Mouse (Mus musculus) liver, embryonic 16.5 days (tissue): Measurements from ENCODE around the gene Ncor2. TPM values are rescaled to one million over a fixed set of nuclear protein-coding genes. Genes with fewer than 3 reads are reported as not detected.

Experiments used
- ATAC-seq: fragments of 200-750 bp; cut with Nextera tagmentation; 2 replicates; pipeline ENCODE4 v1.8.0; 2017; ENCODE audit warnings: low read depth, mild to moderate bottlenecking, moderate number of reproducible peaks, moderate library complexity
- H3K27ac ChIP-seq: fragments of 300-500 bp; sonication (generic); 2 replicates; pipeline ENCODE4 v1.5.1; 2014; ENCODE audit warnings: mild to moderate bottlenecking, low read length
- H3K27me3 ChIP-seq: fragments of 300-500 bp; sonication (generic); 2 replicates; pipeline ENCODE4 v1.6.1; 2014; ENCODE audit warnings: low read depth, low read length, mixed read lengths; ENCODE audit not compliant: control insufficient read depth, insufficient read depth
- H3K36me3 ChIP-seq: fragments of 300-500 bp; sonication (generic); 2 replicates; pipeline ENCODE4 v1.6.1; 2014; ENCODE audit warnings: mild to moderate bottlenecking; ENCODE audit not compliant: control insufficient read depth, insufficient read depth
- H3K4me1 ChIP-seq: fragments of 300-500 bp; sonication (generic); 2 replicates; pipeline ENCODE4 v1.6.1; 2014; ENCODE audit warnings: low read depth, low read length, mixed read lengths; ENCODE audit not compliant: control insufficient read depth
- H3K4me2 ChIP-seq: fragments of 300-500 bp; sonication (generic); 2 replicates; pipeline ENCODE4 v1.6.1; 2014; ENCODE audit warnings: low read depth, low read length, mixed read lengths
- H3K4me3 ChIP-seq: fragments of 300-500 bp; sonication (generic); 2 replicates; pipeline ENCODE4 v1.5.1; 2014; ENCODE audit warnings: low read depth, mild to moderate bottlenecking, low read length
- H3K9ac ChIP-seq: fragments of 300-500 bp; sonication (generic); 2 replicates; pipeline ENCODE4 v1.6.1; 2014; ENCODE audit warnings: low read depth, low read length
- H3K9me3 ChIP-seq: fragments of 300-500 bp; sonication (generic); replicated peaks from 2 replicates; pipeline ENCODE4 v1.6.1; 2016; ENCODE audit warnings: low read length; ENCODE audit not compliant: control insufficient read depth
- WGBS: fragments of 180-500 bp; shearing (Covaris S2); extraction: QIAGEN DNeasy Blood & Tissue Kit; methylation state at CpG from one replicate; pipeline ENCODE4 v1.1.7; 2014; ENCODE audit not compliant: insufficient replicate concordance; 5-methylcytosine and 5-hydroxymethylcytosine counted together
- polyA plus RNA-seq: library from polyadenylated mRNA; unstranded; fragments of >200 nt; fragmentation: Nextera tagmentation; extraction: Ambion mirVana; gene quantifications from 2 replicates; pipeline ENCODE4 v1.2.1, GENCODE M21; 2015

The Ncor2 gene
- polyA plus RNA-seq, 1 experiment from 2014 or later, result 4.2 TPM

DNA sequence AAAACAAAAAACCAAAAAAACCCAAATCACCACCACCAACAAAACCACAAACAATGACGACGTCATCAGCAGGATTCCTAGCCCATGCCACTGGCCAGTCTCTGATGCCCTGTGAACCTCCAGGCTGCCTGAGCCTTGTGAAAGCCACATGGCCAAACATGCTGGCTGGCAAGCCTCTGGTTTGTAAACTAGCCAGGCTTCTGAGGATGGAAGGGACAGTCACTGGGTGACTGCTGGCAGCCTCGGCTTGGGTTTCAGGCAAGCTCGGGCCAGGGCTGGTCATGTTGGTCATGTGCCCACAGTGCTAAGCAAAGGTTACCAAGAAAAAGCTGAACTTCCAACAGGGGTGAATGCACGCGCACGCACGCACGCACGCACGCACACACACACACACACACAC, 157.7 kb downstream of the Ncor2 start:
- 78% methylated on average over 11 of the region's 11 CpGs for WGBS

GRCm38 (mm10) chr5:125019099-125019498, 159.9 kb downstream of the Ncor2 start:
- Histone ChIP-seq H3K27ac (no peak overlapping the region), H3K27me3 (no peaks in the 10 kb centered on the region), H3K4me3 (no peak overlapping the region), H3K4me2 (no peak overlapping the region), H3K9ac (no peak overlapping the region), H3K9me3 (no peaks in the 10 kb centered on the region), H3K4me1 (no peaks in the 10 kb centered on the region), H3K36me3 (peaks cover 5% of the 10 kb centered on the region)
- no peak for ATAC-seq
- 77% methylated on average over 5 of the region's 5 CpGs for WGBS

More for the DNA sequence above, 157.7 kb downstream of the Ncor2 start:
- Histone ChIP-seq H3K9ac (no peak overlapping the region), H3K9me3 (no peaks in the 10 kb centered on the region), H3K4me2 (no peak overlapping the region), H3K4me3 (no peak overlapping the region), H3K27me3 (no peaks in the 10 kb centered on the region), H3K27ac (no peak overlapping the region), H3K4me1 (no peaks in the 10 kb centered on the region), H3K36me3 (peaks cover 8% of the 10 kb centered on the region)
- ATAC-seq, result no peak

- WGBS, result 80% methylated on average over 15 of the region's 15 CpGs
- no peaks in the 10 kb centered on the region for H3K36me3 ChIP-seq
- no peak overlapping the region for H3K4me3 ChIP-seq
- H3K27ac ChIP-seq, result no peak overlapping the region
- no peak for ATAC-seq
- H3K4me1 ChIP-seq, result no peaks in the 10 kb centered on the region
- H3K9ac ChIP-seq, result no peak overlapping the region
- no peak overlapping the region for H3K4me2 ChIP-seq
- no peaks in the 10 kb centered on the region for H3K27me3 ChIP-seq
- H3K9me3 ChIP-seq, result no peaks in the 10 kb centered on the region
Measured at GRCm38 (mm10) chr5:125017332-125017731, 161.7 kb downstream of the Ncor2 start.

DNA sequence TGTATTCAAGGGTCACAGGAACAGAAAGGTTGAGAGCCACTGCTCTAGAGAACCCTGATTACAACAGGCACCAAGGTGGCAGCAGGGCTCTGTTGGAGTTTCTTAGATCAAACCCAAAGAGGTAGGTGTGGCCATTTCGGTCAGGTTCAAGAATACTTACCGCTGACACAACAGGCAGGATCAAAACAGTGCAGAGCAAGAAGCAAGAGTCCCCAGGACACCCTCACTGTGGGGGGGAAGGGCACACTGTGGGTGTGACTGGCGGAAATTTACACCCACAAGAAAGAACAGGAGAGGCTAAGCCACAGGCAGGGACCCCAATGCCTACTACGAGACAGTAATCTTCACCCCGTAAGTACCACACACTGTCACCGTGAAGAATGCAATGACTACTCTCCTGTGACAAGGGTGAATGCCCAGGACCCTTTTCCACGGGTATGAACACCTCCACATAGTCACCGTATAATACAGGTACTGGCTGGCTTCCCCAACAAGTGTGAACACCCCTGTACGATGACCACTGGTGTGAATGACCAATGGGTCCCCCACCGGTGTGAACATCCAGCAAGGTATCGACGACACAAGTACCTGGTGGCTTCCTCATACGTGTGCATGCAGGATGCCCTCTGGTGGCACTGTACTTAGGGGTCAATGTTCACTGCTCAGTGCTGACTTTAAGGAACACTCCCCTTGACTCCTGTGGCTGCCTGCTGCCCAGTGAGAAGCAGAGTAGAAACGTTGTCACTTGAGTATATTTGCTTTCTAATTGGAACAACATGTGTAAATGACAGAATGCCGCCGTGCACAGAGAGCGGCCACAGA, 162.4 kb downstream of the Ncor2 start:
- no peaks in the 10 kb centered on the region for H3K4me1 ChIP-seq
- H3K27me3 ChIP-seq, result no peaks in the 10 kb centered on the region
- H3K9me3 ChIP-seq, result no peaks in the 10 kb centered on the region
- no peaks in the 10 kb centered on the region for H3K36me3 ChIP-seq
- no peak for ATAC-seq
- H3K9ac ChIP-seq, result no peak overlapping the region
- no peak overlapping the region for H3K4me2 ChIP-seq
- no peak overlapping the region for H3K4me3 ChIP-seq
- WGBS, result 83% methylated on average over 17 of the region's 17 CpGs
- H3K27ac ChIP-seq, result no peak overlapping the region

GRCm38 (mm10) chr5:125015576-125015975, 163.4 kb downstream of the Ncor2 start:
- no peaks in the 10 kb centered on the region for H3K9me3 ChIP-seq
- H3K27me3 ChIP-seq, result no peaks in the 10 kb centered on the region
- 75% methylated on average over 9 of the region's 9 CpGs for WGBS
- H3K4me3 ChIP-seq, result no peak overlapping the region
- no peak for ATAC-seq
- no peaks in the 10 kb centered on the region for H3K4me1 ChIP-seq
- H3K36me3 ChIP-seq, result no peaks in the 10 kb centered on the region
- no peak overlapping the region for H3K27ac ChIP-seq
- no peak overlapping the region for H3K4me2 ChIP-seq
- no peak overlapping the region for H3K9ac ChIP-seq

DNA sequence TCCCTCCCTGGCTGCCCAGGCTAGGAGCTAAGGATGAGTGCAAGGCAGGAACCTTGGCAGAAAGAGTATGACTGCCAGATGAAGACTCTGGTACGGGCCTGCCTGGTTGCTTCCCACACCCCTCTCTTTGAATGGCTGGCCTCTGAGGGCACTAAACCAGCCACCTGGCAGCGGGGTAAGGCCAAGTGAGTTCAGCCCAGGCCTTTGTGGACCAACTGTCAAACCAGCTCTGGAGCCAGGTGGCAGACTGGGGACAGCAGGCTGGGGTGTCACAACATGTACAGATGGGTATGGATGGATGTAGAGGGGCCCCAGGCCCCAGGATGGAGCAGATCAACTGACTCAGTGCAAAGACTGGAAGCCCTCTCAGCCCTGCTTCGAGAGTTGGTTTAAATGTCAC, 164.0 kb downstream of the Ncor2 start:
- Histone ChIP-seq H3K9me3 (no peaks in the 10 kb centered on the region), H3K4me3 (no peak overlapping the region), H3K27me3 (no peaks in the 10 kb centered on the region), H3K4me2 (no peak overlapping the region), H3K27ac (no peak overlapping the region), H3K36me3 (no peaks in the 10 kb centered on the region), H3K4me1 (no peaks in the 10 kb centered on the region), H3K9ac (no peak overlapping the region)
- 72% methylated on average over 3 of the region's 3 CpGs for whole genome bisulfite sequencing
- no peak for ATAC-seq

- Histone ChIP-seq H3K9ac (no peak overlapping the region), H3K4me2 (no peak overlapping the region), H3K27ac (no peak overlapping the region), H3K4me3 (no peak overlapping the region), H3K36me3 (no peaks in the 10 kb centered on the region), H3K27me3 (no peaks in the 10 kb centered on the region), H3K9me3 (no peaks in the 10 kb centered on the region), H3K4me1 (no peaks in the 10 kb centered on the region)
- no peak for ATAC-seq
- WGBS, result 52% methylated on average over 7 of the region's 7 CpGs
Measured at GRCm38 (mm10) chr5:125014497-125014896, 164.5 kb downstream of the Ncor2 start.

DNA sequence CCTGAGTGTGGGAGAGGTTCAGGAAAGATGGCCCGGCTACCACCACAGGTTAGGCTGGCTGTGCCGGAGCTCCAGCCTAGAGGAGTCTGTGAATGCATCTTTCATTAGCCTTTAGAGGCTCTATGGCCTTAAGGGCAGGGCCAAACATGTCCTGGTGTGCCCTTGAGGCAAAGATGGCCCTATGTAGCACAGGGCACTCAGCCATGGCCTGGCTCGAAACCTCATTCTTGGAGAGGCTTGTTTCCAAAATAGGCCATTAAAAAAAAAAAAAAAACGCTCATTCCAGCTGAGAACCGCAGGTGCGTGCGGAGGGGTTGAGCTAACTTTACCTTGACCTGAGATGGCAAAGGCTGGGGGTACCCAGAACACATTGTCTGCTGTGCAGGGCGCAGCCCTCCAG, 167.4 kb downstream of the Ncor2 start:
- H3K27ac ChIP-seq, result no peak overlapping the region
- no peaks in the 10 kb centered on the region for H3K36me3 ChIP-seq
- no peaks in the 10 kb centered on the region for H3K27me3 ChIP-seq
- H3K4me2 ChIP-seq, result no peak overlapping the region
- WGBS, result 85% methylated on average over 8 of the region's 8 CpGs
- no peaks in the 10 kb centered on the region for H3K9me3 ChIP-seq
- no peaks in the 10 kb centered on the region for H3K4me1 ChIP-seq
- H3K9ac ChIP-seq, result no peak overlapping the region
- no peak overlapping the region for H3K4me3 ChIP-seq
- no peak for ATAC-seq

DNA sequence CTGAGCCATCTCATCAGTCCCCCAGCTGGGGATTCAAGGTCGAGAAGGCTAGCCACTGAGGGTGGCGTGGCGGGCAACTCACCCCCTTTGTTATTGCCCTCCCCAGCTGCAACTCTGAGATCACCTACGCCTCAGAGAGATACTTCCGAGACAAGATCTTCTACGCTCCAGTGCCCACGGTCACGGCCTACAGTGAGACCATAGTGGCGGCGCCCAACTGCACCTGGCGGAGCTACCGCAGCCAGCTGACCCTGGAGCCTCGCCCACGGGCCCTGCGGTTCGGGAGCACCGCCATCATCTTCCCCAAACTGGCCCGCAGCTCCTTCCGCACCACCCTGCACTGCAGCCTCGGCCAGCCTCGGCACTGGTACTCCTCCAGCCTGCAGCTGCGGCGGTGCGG, 167.9 kb downstream of the Ncor2 start:
- Histone ChIP-seq H3K36me3 (no peaks in the 10 kb centered on the region), H3K27me3 (no peaks in the 10 kb centered on the region), H3K4me3 (no peak overlapping the region), H3K27ac (no peak overlapping the region), H3K4me2 (no peak overlapping the region), H3K4me1 (no peaks in the 10 kb centered on the region), H3K9ac (no peak overlapping the region), H3K9me3 (no peaks in the 10 kb centered on the region)
- WGBS, result 74% methylated on average over 24 of the region's 24 CpGs
- no peak for ATAC-seq
